Mouse (Mus musculus): ENCODE data around the gene Mdm2.

GRCm38 (mm10) chr10:117727518-117728110 lies 17.1 kb upstream of the Mdm2 start:
- TF ChIP-seq EP300 (IDR thresholded peaks at IDR 0.05; ENCODE audit: insufficient read depth, low read depth, low read length) (no peak), CTCF (IDR thresholded peaks at IDR 0.05) (no peak), POLR2A (IDR thresholded peaks at IDR 0.05; ENCODE audit: insufficient read depth, low read depth, low read length) (no peak)
